Mouse (Mus musculus): ENCODE results near the gene Ss18l1. TPM values are rescaled to one million over a fixed set of nuclear protein-coding genes. Genes with fewer than 3 reads are reported as not detected.
A peak's percentile ranks its signal among the peaks of the same experiment; 100 is the strongest.

The Ss18l1 gene
- polyA plus RNA-seq, 1 experiment from 2014 or later, result 2.4 TPM

- Histone ChIP-seq H3K9ac (replicated peaks; ENCODE audit: low read depth) (no peak overlapping the region), H3K27ac (ENCODE audit: low read length) (no peak overlapping the region), H3K4me1 (ENCODE audit: insufficient read depth, low read depth, low read length) (peaks cover 9% of the 10 kb centered on the region; the same call in 1 of the 2 replicates), H3K36me3 (ENCODE audit: insufficient read depth, low read length) (0 out of 2 replicates have a peak, but pooled peaks cover 3% of the 10 kb centered on the region), H3K27me3 (replicated peaks; ENCODE audit: insufficient read depth, low read length) (no peaks in the 10 kb centered on the region), H3K4me2 (replicated peaks; ENCODE audit: low read depth, low read length) (no peak overlapping the region), H3K4me3 (ENCODE audit: low read depth, low read length) (no peak overlapping the region), H3K9me3 (ENCODE audit: low read length) (no peaks in the 10 kb centered on the region)
- 87% methylated on average over 7 of the region's 7 CpGs for WGBS
- DNase-seq (ENCODE audit: low spot score) (no peak), ATAC-seq (no peak)
- TF ChIP-seq EP300 (IDR thresholded peaks at IDR 0.05), result no peak
- no peak for TF ChIP-seq CTCF (IDR thresholded peaks at IDR 0.05)
These were observed 30.6 kb downstream of the Ss18l1 start for GRCm38 (mm10) chr2:180072886-180073285.

GRCm38 (mm10) chr2:180077622-180078021, 35.3 kb downstream of the Ss18l1 start:
- no peaks in the 10 kb centered on the region for H3K4me1 ChIP-seq (ENCODE audit: insufficient read depth, low read depth, low read length)
- no peaks in the 10 kb centered on the region for H3K9me3 ChIP-seq (ENCODE audit: low read length)
- H3K9ac ChIP-seq (replicated peaks; ENCODE audit: low read depth), result no peak overlapping the region
- ATAC-seq (no peak), DNase-seq (ENCODE audit: low spot score) (no peak)
- no peak overlapping the region for H3K4me3 ChIP-seq (ENCODE audit: low read depth, low read length)
- H3K27me3 ChIP-seq (replicated peaks; ENCODE audit: insufficient read depth, low read length), result no peaks in the 10 kb centered on the region
- 0 out of 2 replicates have a peak, but pooled peaks cover 5% of the 10 kb centered on the region for H3K36me3 ChIP-seq (ENCODE audit: insufficient read depth, low read length)
- H3K4me2 ChIP-seq (replicated peaks; ENCODE audit: low read depth, low read length), result no peak overlapping the region
- no peak for TF ChIP-seq CTCF (IDR thresholded peaks at IDR 0.05)
- TF ChIP-seq EP300 (IDR thresholded peaks at IDR 0.05), result no peak
- H3K27ac ChIP-seq (ENCODE audit: low read length), result no peak overlapping the region
- 78% methylated on average over 3 of the region's 3 CpGs for WGBS

- no peak overlapping the region for H3K4me2 ChIP-seq (replicated peaks; ENCODE audit: low read depth, low read length)
- no peak overlapping the region for H3K27ac ChIP-seq (ENCODE audit: low read length)
- WGBS, result 48% methylated on average over 8 of the region's 8 CpGs
- DNase-seq (ENCODE audit: low spot score) (peak; percentile 59), ATAC-seq (peak; percentile 68)
- H3K36me3 ChIP-seq (ENCODE audit: insufficient read depth, low read length), result 0 out of 2 replicates have a peak, but pooled peaks cover 5% of the 10 kb centered on the region
- H3K9me3 ChIP-seq (ENCODE audit: low read length), result no peaks in the 10 kb centered on the region
- no peaks in the 10 kb centered on the region for H3K4me1 ChIP-seq (ENCODE audit: insufficient read depth, low read depth, low read length)
- H3K27me3 ChIP-seq (replicated peaks; ENCODE audit: insufficient read depth, low read length), result no peaks in the 10 kb centered on the region
- TF ChIP-seq CTCF (IDR thresholded peaks at IDR 0.05) (no peak), EP300 (IDR thresholded peaks at IDR 0.05) (peak; percentile 50)
- no peak overlapping the region for H3K9ac ChIP-seq (replicated peaks; ENCODE audit: low read depth)
- H3K4me3 ChIP-seq (ENCODE audit: low read depth, low read length), result no peak overlapping the region
These were observed 38.4 kb downstream of the Ss18l1 start for GRCm38 (mm10) chr2:180080680-180081079.

- no peak overlapping the region for H3K4me2 ChIP-seq (replicated peaks; ENCODE audit: low read depth, low read length)
- no peaks in the 10 kb centered on the region for H3K27me3 ChIP-seq (replicated peaks; ENCODE audit: insufficient read depth, low read length)
- DNase-seq (ENCODE audit: low spot score) (no peak), ATAC-seq (no peak)
- H3K4me1 ChIP-seq (ENCODE audit: insufficient read depth, low read depth, low read length), result no peaks in the 10 kb centered on the region
- no peak overlapping the region for H3K9ac ChIP-seq (replicated peaks; ENCODE audit: low read depth)
- H3K9me3 ChIP-seq (ENCODE audit: low read length), result no peaks in the 10 kb centered on the region
- H3K36me3 ChIP-seq (ENCODE audit: insufficient read depth, low read length), result 0 out of 2 replicates have a peak, but pooled peaks cover under 1% of the 10 kb centered on the region
- 89% methylated on average over 10 of the region's 10 CpGs for WGBS
- no peak overlapping the region for H3K4me3 ChIP-seq (ENCODE audit: low read depth, low read length)
- no peak overlapping the region for H3K27ac ChIP-seq (ENCODE audit: low read length)
- TF ChIP-seq CTCF (IDR thresholded peaks at IDR 0.05) (no peak), EP300 (IDR thresholded peaks at IDR 0.05) (no peak)
These were observed 40.8 kb downstream of the Ss18l1 start for GRCm38 (mm10) chr2:180083063-180083462.

GRCm38 (mm10) chr2:180084565-180084964, 42.3 kb downstream of the Ss18l1 start:
- Histone ChIP-seq H3K27me3 (replicated peaks; ENCODE audit: insufficient read depth, low read length) (no peaks in the 10 kb centered on the region), H3K9ac (replicated peaks; ENCODE audit: low read depth) (no peak overlapping the region), H3K36me3 (ENCODE audit: insufficient read depth, low read length) (no peaks in the 10 kb centered on the region), H3K4me3 (ENCODE audit: low read depth, low read length) (no peak overlapping the region), H3K4me2 (replicated peaks; ENCODE audit: low read depth, low read length) (no peak overlapping the region), H3K9me3 (ENCODE audit: low read length) (no peaks in the 10 kb centered on the region), H3K4me1 (ENCODE audit: insufficient read depth, low read depth, low read length) (no peaks in the 10 kb centered on the region), H3K27ac (ENCODE audit: low read length) (no peak overlapping the region)
- DNase-seq (ENCODE audit: low spot score) (no peak), ATAC-seq (no peak)
- TF ChIP-seq CTCF (IDR thresholded peaks at IDR 0.05), result no peak
- TF ChIP-seq EP300 (IDR thresholded peaks at IDR 0.05), result no peak
- 30% methylated on average over 3 of the region's 3 CpGs for WGBS

- H3K4me2 ChIP-seq (replicated peaks; ENCODE audit: low read depth, low read length), result no peak overlapping the region
- no peaks in the 10 kb centered on the region for H3K4me1 ChIP-seq (ENCODE audit: insufficient read depth, low read depth, low read length)
- no peak for TF ChIP-seq EP300 (IDR thresholded peaks at IDR 0.05)
- TF ChIP-seq CTCF (IDR thresholded peaks at IDR 0.05), result no peak
- no peak overlapping the region for H3K4me3 ChIP-seq (ENCODE audit: low read depth, low read length)
- ATAC-seq (no peak), DNase-seq (ENCODE audit: low spot score) (no peak)
- 69% methylated on average over 16 of the region's 16 CpGs for WGBS
- H3K27ac ChIP-seq (ENCODE audit: low read length), result no peak overlapping the region
- no peaks in the 10 kb centered on the region for H3K27me3 ChIP-seq (replicated peaks; ENCODE audit: insufficient read depth, low read length)
- no peak overlapping the region for H3K9ac ChIP-seq (replicated peaks; ENCODE audit: low read depth)
- H3K36me3 ChIP-seq (ENCODE audit: insufficient read depth, low read length), result no peaks in the 10 kb centered on the region
- H3K9me3 ChIP-seq (ENCODE audit: low read length), result no peaks in the 10 kb centered on the region
These were observed 43.8 kb downstream of the Ss18l1 start for GRCm38 (mm10) chr2:180085926-180086636.

Measured in lung, postnatal 0 days (tissue).